Mouse (Mus musculus) forebrain, postnatal 0 days (tissue): Measurements from ENCODE around the gene Kat14. TPM values are rescaled to one million over a fixed set of nuclear protein-coding genes. Genes with fewer than 3 reads are reported as not detected.
A peak's percentile ranks its signal among the peaks of the same experiment; 100 is the strongest.

Source experiments
- ATAC-seq: fragments of 200-750 bp; cut with Nextera tagmentation; 2 replicates; pipeline ENCODE4 v1.8.0; 2017; ENCODE audit warnings: mild to moderate bottlenecking, moderate library complexity
- DNase-seq: peaks from one replicate; pipeline ENCODE4 v3.0.0-alpha.2; 2015
- H3K27ac ChIP-seq: fragments of 300-500 bp; sonication (generic); 2 replicates; pipeline ENCODE4 v1.5.1; 2014; ENCODE audit warnings: low read depth, mild to moderate bottlenecking, antibody characterized with exemption, low read length, moderate library complexity, mixed read lengths
- H3K27me3 ChIP-seq: fragments of 300-500 bp; sonication (generic); 2 replicates; pipeline ENCODE4 v1.6.1; 2014; ENCODE audit warnings: mild to moderate bottlenecking, low read length, mixed read lengths; ENCODE audit not compliant: insufficient read depth
- H3K36me3 ChIP-seq: fragments of 300-500 bp; sonication (generic); 2 replicates; pipeline ENCODE4 v1.6.1; 2014; ENCODE audit warnings: mild to moderate bottlenecking, moderate library complexity; ENCODE audit not compliant: insufficient read depth
- H3K4me1 ChIP-seq: fragments of 300-500 bp; sonication (generic); 2 replicates; pipeline ENCODE4 v1.6.1; 2014; ENCODE audit warnings: antibody characterized with exemption; ENCODE audit not compliant: insufficient read depth
- H3K4me2 ChIP-seq: fragments of 300-500 bp; sonication (generic); 2 replicates; pipeline ENCODE4 v1.6.1; 2014; ENCODE audit warnings: low read depth, mild to moderate bottlenecking, moderate library complexity
- H3K4me3 ChIP-seq: fragments of 300-500 bp; sonication (generic); 2 replicates; pipeline ENCODE4 v1.5.1; 2014; ENCODE audit warnings: low read depth, low read length, mixed read lengths
- H3K9ac ChIP-seq: fragments of 300-500 bp; sonication (generic); 2 replicates; pipeline ENCODE4 v1.6.1; 2014; ENCODE audit warnings: mild to moderate bottlenecking
- H3K9me3 ChIP-seq: fragments of 300-500 bp; sonication (generic); 2 replicates; pipeline ENCODE4 v1.6.1; 2016; ENCODE audit warnings: low read length
- CTCF ChIP-seq: sonication (generic); IDR thresholded peaks from 2 replicates; pipeline ENCODE4 v1.5.1; 2016; ENCODE audit warnings: antibody characterized with exemption, control low read depth, low read depth
- WGBS: fragments of 180-500 bp; shearing (Covaris S2); extraction: QIAGEN DNeasy Blood & Tissue Kit; methylation state at CpG from one replicate; pipeline ENCODE4 v1.1.7; 2014; 5-methylcytosine and 5-hydroxymethylcytosine counted together
- polyA plus RNA-seq: library from polyadenylated mRNA; unstranded; fragments of >200 nt; fragmentation: Nextera tagmentation; extraction: Ambion mirVana; gene quantifications from 2 replicates; pipeline ENCODE4 v1.2.1, GENCODE M21; 2015
- total RNA-seq: library from RNA; depleted of rRNA; stranded (reverse); fragments of >200 nt; gene quantifications from 2 replicates; pipeline ENCODE4 v1.2.3, GENCODE M21; 2014; rRNA removed

The Kat14 gene
- total and polyA plus RNA-seq, 2 experiments from 2014 or later: 20.4 to 28.6 TPM

DNA sequence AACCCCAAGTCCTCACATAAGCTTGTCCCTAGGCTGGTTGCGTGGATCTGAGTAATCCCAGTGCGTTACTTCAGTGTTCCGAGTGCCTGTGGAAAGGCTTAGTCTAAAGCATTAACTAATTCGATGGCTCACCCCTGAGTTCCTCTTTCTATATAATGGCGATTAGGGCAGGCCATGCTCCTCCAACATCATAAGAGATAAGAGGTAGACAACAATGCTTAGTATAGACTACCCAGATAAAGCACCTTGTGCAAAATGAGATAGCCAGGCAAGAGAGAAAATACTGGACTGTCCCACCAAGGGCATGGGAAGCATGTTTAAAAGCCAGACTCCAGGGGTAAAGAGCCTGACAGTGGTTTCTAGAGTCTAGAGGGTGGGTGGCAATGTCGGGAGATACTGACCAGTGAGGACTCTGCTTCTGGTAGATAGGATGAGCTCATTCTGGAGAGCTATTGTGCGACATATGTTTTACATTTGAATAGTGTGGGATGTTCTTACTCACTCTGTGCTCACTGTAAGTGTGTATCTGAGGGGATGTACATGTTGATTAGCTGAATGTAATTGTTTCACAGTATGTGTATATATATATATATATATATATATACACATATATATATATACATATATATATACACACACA, 77.7 kb downstream of the Kat14 start:
- Histone ChIP-seq H3K4me1 (no peaks in the 10 kb centered on the region), H3K4me3 (no peak overlapping the region), H3K9ac (no peak overlapping the region), H3K9me3 (no peaks in the 10 kb centered on the region), H3K4me2 (no peak overlapping the region), H3K36me3 (no peaks in the 10 kb centered on the region), H3K27me3 (no peaks in the 10 kb centered on the region), H3K27ac (no peak overlapping the region)
- DNase-seq (no peak), ATAC-seq (no peak)
- TF ChIP-seq CTCF: no peak
- WGBS: 76% methylated on average over 7 of the region's 7 CpGs

DNA sequence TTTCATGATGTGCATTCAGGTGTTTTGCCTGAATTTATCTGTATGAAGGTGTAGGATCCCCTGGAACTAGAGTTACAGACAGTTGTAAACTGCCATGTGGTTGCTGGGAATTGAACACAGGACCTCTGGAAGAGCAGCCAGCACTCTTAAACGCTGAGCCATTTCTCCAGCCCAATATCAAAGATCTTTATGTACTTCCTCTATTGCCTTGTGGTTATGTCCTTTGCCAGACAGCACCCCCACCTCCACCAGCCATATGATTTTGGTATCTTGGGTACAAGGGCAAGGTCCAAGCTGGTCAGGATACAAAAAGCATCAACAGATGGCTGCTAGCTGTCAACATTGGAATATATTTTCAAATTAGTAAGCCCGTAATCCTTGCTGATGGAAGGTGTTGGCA, 81.6 kb downstream of the Kat14 start:
- Histone ChIP-seq H3K9ac (no peak overlapping the region), H3K4me3 (no peak overlapping the region), H3K27ac (no peak overlapping the region), H3K27me3 (no peaks in the 10 kb centered on the region), H3K4me2 (no peak overlapping the region), H3K9me3 (no peaks in the 10 kb centered on the region), H3K4me1 (no peaks in the 10 kb centered on the region), H3K36me3 (no peaks in the 10 kb centered on the region)
- ATAC-seq (no peak), DNase-seq (no peak)
- 71% methylated on average over 2 of the region's 2 CpGs for WGBS
- TF ChIP-seq CTCF: no peak

DNA sequence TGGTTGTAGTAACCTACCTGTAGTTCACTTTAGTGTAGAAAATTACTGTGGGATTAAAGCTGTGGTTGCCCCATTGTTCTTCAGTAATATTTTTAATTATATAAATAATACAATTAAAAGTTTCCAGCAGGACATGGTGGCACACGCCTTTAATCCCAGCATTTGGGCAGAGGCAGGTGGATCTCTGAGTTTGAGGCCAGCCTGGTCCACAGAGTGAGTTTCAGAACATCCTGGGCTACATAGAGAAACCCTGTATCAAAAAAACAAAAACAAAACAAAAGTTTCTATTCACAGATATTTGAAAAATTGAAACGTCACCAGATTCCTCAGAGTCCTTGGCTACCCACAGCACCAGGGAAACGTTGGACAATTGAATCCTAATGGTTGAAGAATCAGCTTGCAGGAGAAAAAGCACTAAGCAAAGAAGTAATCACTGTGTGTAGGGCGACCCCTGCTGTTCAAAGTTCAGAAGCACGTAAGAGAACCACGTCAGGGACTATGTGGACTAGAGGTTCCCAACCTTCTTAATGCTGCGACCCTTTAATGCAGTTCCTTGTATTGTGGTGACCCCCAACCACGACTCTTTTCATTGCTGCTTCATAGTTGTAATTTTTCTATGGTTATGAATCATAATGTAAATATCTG, 83.7 kb downstream of the Kat14 start:
- 11% methylated on average over 8 of the region's 8 CpGs for WGBS
- ATAC-seq: peak; percentile 82

More for the DNA sequence above, 83.7 kb downstream of the Kat14 start:
- TF ChIP-seq CTCF: peak; percentile 85
- no peak overlapping the region for H3K4me2 ChIP-seq
- H3K4me1 ChIP-seq: no peaks in the 10 kb centered on the region
- no peak overlapping the region for H3K27ac ChIP-seq
- no peak overlapping the region for H3K9ac ChIP-seq
- H3K9me3 ChIP-seq: no peaks in the 10 kb centered on the region
- H3K36me3 ChIP-seq: no peaks in the 10 kb centered on the region
- no peak overlapping the region for H3K4me3 ChIP-seq
- 0 out of 2 replicates have a peak, but pooled peaks cover 3% of the 10 kb centered on the region for H3K27me3 ChIP-seq
- DNase-seq: peak; percentile 81

Other genes starting within 250 kb of the Kat14 start
- gene Mgme1, start 98.3 kb upstream of the Kat14 start, total RNA-seq: 5.2 and 5.4 TPM in 2 replicates
- 4.6 and 5.8 TPM in 2 replicates for gene Mgme1, start 98.3 kb upstream of the Kat14 start, polyA plus RNA-seq
- 69.7 and 71.6 TPM in 2 replicates for gene Snx5, start 98.1 kb upstream of the Kat14 start, total RNA-seq
- 41.2 and 45.9 TPM in 2 replicates for gene Snx5, start 98.1 kb upstream of the Kat14 start, polyA plus RNA-seq
- gene Ovol2, start 36.8 kb upstream of the Kat14 start, total RNA-seq: 0.23 TPM in 1 of 2 replicates, not detected in the other
- 0.18 and 0.23 TPM in 2 replicates for gene Ovol2, start 36.8 kb upstream of the Kat14 start, polyA plus RNA-seq
- gene Pet117, start within 50 bp of the Kat14 start, total RNA-seq: not detected in 2 replicates
- gene Pet117, start within 50 bp of the Kat14 start, polyA plus RNA-seq: 0.84 and 2.3 TPM in 2 replicates
- 11.5 and 15.0 TPM in 2 replicates for gene Dzank1, start 158.4 kb downstream of the Kat14 start, total RNA-seq
- gene Dzank1, start 158.4 kb downstream of the Kat14 start, polyA plus RNA-seq: 6.6 and 9.2 TPM in 2 replicates
- gene Polr3f, start 158.7 kb downstream of the Kat14 start, total RNA-seq: 30.2 and 39.0 TPM in 2 replicates
- 15.4 and 20.2 TPM in 2 replicates for gene Polr3f, start 158.7 kb downstream of the Kat14 start, polyA plus RNA-seq
- 20.7 and 21.6 TPM in 2 replicates for gene Rbbp9, start 181.9 kb downstream of the Kat14 start, total RNA-seq
- 30.3 and 38.0 TPM in 2 replicates for gene Rbbp9, start 181.9 kb downstream of the Kat14 start, polyA plus RNA-seq
- 57.2 and 64.3 TPM in 2 replicates for gene Sec23b, start 187.2 kb downstream of the Kat14 start, total RNA-seq
- gene Sec23b, start 187.2 kb downstream of the Kat14 start, polyA plus RNA-seq: 50.8 and 56.7 TPM in 2 replicates
- gene Smim26, start 225.1 kb downstream of the Kat14 start, total RNA-seq: 22.7 and 60.6 TPM in 2 replicates
- 71.3 and 86.1 TPM in 2 replicates for gene Smim26, start 225.1 kb downstream of the Kat14 start, polyA plus RNA-seq
- 87.4 and 98.2 TPM in 2 replicates for gene Dtd1, start 230.9 kb downstream of the Kat14 start, total RNA-seq
- 136 and 161 TPM in 2 replicates for gene Dtd1, start 230.9 kb downstream of the Kat14 start, polyA plus RNA-seq